Mouse (Mus musculus) common myeloid progenitor, adult 5-6 weeks (primary cell): Measurements from ENCODE around the gene Rsrc2. TPM values are rescaled to one million over a fixed set of nuclear protein-coding genes. Genes with fewer than 3 reads are reported as not detected.
A peak's percentile ranks its signal among the peaks of the same experiment; 100 is the strongest.
"Not testable (repeated sequence)": the region's sequence is repeated elsewhere in the genome, so short reads cannot be mapped to it uniquely, and the experiment has no call there.

Source experiments
- ATAC-seq: replicated peaks from 2 replicates; pipeline ENCODE4 v1.8.0; 2016; ENCODE audit warnings: low read depth, mild to moderate bottlenecking, moderate TSS enrichment, inconsistent platforms; ENCODE audit not compliant: poor library complexity, severe bottlenecking
- total RNA-seq: library from RNA; stranded (forward); fragments of 200-1000, 187-1606 nt; gene quantifications from 2 replicates; pipeline ENCODE4 v1.2.3, GENCODE M21; 2017

The Rsrc2 gene
- total RNA-seq, result 308 and 310 TPM in 2 replicates

- ATAC-seq, result peak; percentile 98
Observed at GRCm38 (mm10) chr5:123749065-123750064, at the start of gene Rsrc2, which contains the start of gene Kntc1. Gene Rsrc2 (minus strand): TSS chr5:123749414. Gene Kntc1 (plus strand): TSS chr5:123749716.

GRCm38 (mm10) chr5:123793081-123793480 lies 43.9 kb upstream of the Rsrc2 start:
- no peak for ATAC-seq

DNA sequence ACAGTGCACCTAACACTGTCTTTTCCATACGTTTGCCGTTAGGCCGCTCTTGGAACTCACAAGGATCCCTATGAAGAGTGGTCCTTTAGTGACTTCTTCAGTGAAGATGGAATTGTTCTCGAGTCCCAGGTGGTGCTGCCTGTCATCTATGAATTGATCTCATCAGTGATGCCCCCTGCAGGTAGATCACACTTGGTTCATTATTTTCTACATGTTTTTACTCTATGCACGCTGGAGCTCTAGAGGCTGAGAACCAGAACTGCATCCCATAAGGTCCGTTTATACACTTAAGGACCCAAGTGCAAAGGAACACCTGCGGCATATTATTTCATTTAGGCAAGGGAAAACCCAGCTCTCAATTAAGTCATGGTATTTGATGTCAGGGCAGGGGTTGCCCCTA lies 39.8 kb upstream of the Rsrc2 start:
- no peak for ATAC-seq

GRCm38 (mm10) chr5:123781864-123782263 lies 32.6 kb upstream of the Rsrc2 start:
- no peak for ATAC-seq

DNA sequence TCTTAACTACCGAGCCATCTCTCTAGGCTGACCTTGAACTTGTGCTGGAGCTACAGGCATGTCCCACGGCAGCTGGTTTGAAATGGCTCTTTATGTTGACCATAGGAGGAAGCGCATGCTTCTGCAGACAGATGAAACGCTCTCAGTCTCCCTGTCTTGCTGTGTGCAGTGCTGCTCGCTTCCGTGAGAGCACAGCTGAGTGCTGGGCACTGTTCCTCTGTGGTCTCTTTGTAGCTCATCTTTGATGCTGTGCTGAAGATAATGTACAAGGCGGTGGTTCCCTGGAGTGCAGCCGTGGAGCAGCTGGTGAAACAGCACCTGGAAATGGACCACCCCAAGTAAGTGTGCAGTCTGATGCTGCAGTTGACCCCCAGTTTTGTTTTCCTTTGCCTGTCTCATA lies 31.5 kb upstream of the Rsrc2 start:
- ATAC-seq, result no peak

- ATAC-seq, result no peak
Observed at GRCm38 (mm10) chr5:123773441-123773840, 24.2 kb upstream of the Rsrc2 start.

- ATAC-seq, result not testable (repeated sequence)
Observed at GRCm38 (mm10) chr5:123766455-123766854, 17.2 kb upstream of the Rsrc2 start.

DNA sequence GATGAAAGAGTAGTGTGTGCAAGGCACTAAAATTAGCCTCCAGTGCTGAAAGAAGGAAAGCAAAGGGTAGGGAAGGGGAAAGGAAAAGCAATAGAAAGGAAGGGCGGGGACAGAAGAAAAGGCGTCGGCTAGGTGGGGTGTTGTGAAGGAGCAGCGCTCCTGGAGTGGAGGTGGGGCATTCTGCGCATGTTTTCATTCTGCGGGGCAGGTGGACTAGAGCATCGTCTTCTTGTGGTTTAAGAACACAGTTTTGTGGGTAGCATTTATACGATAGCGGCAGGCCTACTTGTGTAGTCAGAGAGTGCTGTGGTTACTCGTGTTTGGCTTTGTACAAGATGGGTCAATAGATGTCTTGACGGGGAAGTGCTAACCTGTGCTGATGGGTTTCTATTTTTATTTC lies 16.3 kb upstream of the Rsrc2 start:
- ATAC-seq, result no peak

DNA sequence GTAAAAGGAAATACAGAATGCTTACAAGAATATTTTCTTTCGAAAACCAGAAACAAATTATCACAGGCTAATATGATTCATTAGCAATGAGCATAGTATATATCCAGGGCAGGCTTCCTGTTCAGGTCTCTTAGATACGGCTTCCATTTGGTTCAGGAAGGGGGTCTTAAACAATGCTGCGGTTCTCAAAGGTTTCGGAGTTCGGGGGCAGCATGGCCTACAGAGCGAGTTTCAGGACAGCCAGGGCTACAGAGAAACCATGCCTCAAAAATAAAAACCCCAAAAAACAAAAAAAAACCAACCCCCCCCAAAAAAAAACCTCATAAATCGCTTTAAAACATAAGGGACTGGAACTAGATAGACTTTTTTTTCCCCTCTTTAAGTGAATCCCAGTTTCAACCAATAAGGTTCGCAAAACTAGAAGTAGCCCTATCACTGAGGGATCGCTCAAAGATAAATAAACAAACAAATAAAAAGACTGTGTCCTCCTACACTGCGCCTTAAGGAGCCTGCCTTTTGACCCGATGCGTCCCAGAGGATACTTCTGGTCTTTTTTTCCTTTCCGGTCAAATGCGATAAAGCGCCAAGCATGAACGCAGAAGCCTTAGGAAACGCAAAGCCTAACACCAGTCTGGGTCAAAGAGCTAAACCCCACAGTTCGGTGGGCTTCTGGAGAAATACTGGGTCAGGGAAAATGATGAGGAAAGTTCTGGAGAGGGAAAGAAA lies 712 bp downstream of the Rsrc2 start:
- no peak for ATAC-seq

DNA sequence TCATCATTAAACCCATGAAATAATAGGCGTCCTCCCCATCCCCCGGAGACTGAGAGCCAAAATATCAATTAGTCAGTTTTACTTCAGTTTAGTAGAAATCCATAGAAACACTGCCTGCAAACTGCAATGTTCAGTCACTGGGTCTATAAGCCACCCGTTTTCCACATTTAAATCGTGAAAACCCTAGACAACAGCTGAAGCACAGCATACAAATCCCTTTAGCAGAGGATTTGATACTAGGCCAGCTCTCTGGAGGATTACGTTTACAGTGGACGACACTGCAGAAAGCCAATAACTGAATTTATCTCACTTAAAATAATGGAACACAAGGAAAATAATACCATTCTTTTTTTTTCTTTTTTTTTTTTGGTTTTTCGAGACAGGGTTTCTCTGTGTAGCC lies 1.6 kb downstream of the Rsrc2 start:
- no peak for ATAC-seq

DNA sequence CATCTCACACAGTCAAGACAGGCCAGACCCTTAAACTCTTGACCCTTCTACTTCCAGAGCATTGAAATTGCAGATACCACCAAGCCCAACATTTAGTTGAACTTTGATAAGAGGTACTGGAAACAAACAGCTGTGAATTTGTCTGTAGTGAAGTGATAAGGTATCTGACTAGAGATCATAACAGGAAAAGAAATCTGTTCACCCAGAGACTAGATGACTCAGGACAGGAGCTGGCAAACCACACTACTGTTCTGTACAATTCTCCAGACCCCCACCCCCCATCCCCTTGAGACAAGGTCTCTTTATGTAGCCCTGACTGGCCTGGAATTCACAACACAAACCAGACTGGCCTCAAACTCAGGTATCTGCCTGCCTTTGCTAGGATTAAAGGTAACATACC lies 3.0 kb downstream of the Rsrc2 start:
- ATAC-seq, result no peak

GRCm38 (mm10) chr5:123744358-123744757 lies 4.9 kb downstream of the Rsrc2 start:
- ATAC-seq, result no peak

DNA sequence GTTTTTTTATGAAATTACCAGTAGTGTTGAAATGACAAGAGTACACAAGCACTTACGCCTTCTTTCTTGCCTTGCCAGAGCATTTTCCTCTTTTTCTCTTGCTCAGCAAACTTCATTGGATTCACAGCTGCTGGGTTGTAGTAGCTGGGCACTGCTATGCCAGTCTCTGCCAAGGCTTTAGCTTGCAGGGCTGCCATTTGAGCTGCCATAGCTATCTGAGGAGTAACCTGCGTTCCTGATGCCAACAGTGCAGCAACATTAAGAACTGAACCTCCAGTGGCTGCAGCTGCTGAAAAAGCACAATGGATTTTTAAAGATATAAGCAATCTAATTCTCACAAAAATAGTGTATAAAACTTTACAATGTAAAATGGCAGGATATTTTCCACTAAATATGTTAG lies 18.2 kb downstream of the Rsrc2 start:
- no peak for ATAC-seq

DNA sequence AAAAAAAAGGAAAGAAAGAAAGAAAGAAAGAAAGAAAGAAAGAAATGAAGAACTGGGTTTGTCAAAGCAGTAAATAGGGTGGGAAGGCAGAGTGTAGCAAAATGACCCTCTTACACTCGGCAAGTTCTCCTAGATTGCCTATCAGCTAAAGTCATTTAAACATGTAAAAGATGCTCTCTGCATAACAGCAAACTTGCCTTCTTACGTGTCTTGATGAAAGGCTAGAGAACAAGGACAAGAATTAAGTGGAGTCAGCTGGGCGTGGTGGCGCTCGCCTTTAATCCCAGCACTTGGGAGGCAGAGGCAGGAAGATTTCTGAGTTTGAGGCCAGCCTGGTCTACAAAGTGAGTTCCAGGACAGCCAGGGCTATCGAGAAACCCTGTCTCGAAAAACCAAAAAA lies 25.4 kb downstream of the Rsrc2 start:
- not testable (repeated sequence) for ATAC-seq

DNA sequence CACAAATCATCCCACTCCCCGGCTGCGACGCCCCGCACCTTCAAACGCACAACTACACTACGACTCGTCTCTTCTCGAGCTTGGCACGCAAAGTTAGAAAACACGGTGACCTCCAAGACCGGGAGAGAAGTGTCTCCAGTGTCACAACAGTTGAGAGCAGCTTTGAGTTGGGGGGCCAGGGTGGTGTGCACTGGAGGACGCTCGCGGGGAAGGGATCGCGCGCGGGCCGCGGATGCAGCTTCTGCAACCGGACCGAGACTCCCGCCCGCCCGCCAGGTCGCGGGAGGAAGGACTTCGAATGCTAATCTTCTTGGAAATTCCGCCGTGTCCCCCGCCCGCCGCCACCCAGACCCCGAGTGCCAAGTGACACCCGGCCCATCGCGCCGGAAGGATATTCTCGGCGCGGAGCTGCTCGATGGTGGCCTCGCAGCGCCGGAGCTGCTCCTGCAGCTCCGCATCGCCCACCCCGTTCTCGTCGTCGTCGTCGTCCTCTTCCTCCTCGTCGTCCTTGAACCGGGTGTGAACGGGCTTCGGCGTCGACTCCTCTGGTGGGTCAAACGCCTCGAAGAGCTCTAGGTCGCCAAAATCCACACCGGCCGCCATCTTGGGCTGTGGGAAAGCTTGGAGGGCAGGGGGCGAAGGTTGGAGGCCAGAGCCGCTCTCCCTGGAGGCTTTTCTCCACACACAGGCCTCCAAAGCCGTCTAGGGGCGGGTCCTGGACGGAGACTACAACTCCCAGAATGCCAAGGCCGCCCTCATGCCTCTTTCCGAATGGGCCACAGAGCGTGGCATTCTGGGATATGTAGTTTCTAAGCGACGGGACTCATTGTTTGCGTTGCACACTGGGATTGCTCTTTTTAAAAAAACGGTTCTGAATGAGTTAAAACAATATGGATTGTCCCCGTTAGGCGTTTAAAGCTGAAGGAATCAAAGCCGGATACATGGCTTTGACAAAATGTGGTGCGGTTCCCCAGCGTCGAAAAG lies 28.6 kb downstream of the Rsrc2 start, which contains the start of gene Zcchc8:
Gene Zcchc8 (minus strand): TSS at position 773 of the 984 bp plus-strand sequence.
- peak; percentile 100 for ATAC-seq

DNA sequence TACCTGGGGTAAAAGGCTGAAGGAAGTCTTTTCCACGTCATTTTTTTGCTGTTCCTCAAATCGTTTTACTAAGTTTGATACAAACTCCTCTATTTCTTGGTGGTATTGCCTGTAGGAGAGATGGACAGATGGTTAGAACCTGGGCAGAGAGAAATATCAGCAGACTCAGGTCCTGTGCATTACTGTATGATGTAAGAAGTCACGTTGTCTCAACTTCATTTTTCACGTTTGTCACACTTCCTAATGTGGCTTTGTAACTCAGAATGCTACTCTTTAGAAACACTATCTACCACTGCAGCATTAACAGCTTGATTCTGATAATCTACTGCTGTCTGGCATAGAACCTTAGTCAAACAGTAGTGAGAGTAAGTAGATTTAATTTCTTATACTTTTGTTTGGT lies 34.6 kb downstream of the Rsrc2 start:
- no peak for ATAC-seq

GRCm38 (mm10) chr5:123713782-123714181 lies 35.4 kb downstream of the Rsrc2 start:
- ATAC-seq, result peak; percentile 84

GRCm38 (mm10) chr5:123709571-123709970 lies 39.6 kb downstream of the Rsrc2 start:
- ATAC-seq, result no peak

- no peak for ATAC-seq
Observed at GRCm38 (mm10) chr5:123708598-123708997, 40.6 kb downstream of the Rsrc2 start.

GRCm38 (mm10) chr5:123700625-123701024 lies 48.6 kb downstream of the Rsrc2 start:
- ATAC-seq, result no peak
